Comparison of ENCODE assay signal across 8 mouse cellular contexts in the genomic region with DNA sequence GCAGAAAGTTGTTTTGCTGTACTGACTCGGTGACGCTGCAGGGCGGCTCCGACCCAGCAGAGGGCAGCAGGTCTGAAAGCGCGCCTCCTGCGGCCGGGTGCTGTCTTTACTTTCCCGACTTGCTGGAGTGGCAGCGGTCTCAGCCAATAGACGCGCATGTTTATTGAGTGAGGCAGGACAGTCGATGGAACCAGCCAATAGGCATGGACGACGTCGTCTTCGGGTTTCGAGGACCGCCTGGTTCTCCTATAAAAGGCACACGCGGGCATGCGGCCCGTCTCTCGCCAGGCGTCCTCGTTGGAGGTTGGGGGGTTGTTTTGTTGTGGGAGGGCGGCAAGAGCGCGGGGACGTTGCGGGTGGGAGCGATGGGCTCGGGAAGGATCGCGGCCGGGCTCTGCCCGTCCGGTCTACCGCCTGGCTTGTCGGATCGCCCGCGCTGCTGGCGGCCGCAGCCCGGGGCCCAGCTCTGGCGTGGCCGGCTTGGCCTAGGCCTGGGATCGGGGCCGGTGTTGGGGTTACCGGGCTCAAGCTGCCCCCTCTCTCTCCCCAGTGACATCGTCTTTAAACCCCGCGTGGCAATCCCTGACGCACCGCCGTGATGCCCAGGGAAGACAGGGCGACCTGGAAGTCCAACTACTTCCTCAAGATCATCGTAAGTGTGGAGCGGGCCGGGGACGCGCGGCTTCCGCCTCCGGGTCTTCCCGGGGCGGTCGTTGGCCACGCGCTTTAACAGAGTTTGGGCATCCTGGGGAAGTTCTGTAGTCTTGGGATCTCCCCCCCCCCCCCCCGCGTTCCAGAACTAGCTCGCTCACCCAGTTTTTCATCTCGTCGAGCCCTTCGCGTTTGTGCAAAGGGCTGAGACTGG. TPM values are rescaled to one million over a fixed set of nuclear protein-coding genes. Genes with fewer than 3 reads are reported as not detected.
A peak's percentile ranks its signal among the peaks of the same experiment; 100 is the strongest.
DNase-seq lines count a peak whose midpoint lies in the region; ATAC-seq lines count a peak whose summit lies in the region.

A gene (plus strand): TSS at position 231 of the 865 bp plus-strand sequence.

- peaks cover 29% of the 10 kb centered on the region for H3K36me3 ChIP-seq in lung, embryonic 16.5 days (ENCODE audit: control insufficient read depth, insufficient read depth, low read length)

- H3K4me3 ChIP-seq in lung, embryonic 16.5 days (ENCODE audit: low read length) = peak within 1 kb of the TSS; percentile 88

- DNase-seq in MEL-GATA-1-ER (ENCODE audit: extremely low read depth, low read depth) = peak; percentile 95
- DNase-seq in cerebellum, adult 8-10 months = peak; percentile 100
- DNase-seq in forelimb bud, embryonic 11.5 days (ENCODE audit: low read depth, low spot score) = peak; percentile 99
- DNase-seq in layer of hippocampus, adult 9-10 months (ENCODE audit: low spot score) = peak; percentile 100
- DNase-seq in ovary, postnatal 10 days (ENCODE audit: low spot score) = peak; percentile 100
- peak; percentile 99 for DNase-seq in thymus, postnatal 10 days (ENCODE audit: low spot score in 2 of 2)

- H3K9ac ChIP-seq in lung, embryonic 16.5 days (ENCODE audit: low read length) = peak within 1 kb of the TSS; percentile 98

- H3K27ac ChIP-seq in lung, embryonic 16.5 days (ENCODE audit: low read length) = peak within 1 kb of the TSS; percentile 82

- peak; percentile 98 to 99 for ATAC-seq in hematopoietic stem cell, adult 5-6 weeks (replicated peaks in 1 of 2; ENCODE audit: insufficient read depth in 1 of 2, low FRiP score in 2 of 2, low TSS enrichment in 1 of 2, low read depth in 1 of 2, poor library complexity in 2 of 2, severe bottlenecking in 2 of 2)
- ATAC-seq in lung, embryonic 16.5 days (ENCODE audit: low read depth) = peak; percentile 99

- H3K27me3 ChIP-seq in lung, embryonic 16.5 days (ENCODE audit: control insufficient read depth, insufficient read depth, low read depth, low read length) = no peaks in the 10 kb centered on the region

- WGBS in lung, embryonic 16.5 days = under 1% methylated on average over 76 of the region's 78 CpGs

- H3K4me2 ChIP-seq in lung, embryonic 16.5 days (ENCODE audit: low read depth, low read length) = peak within 1 kb of the TSS; percentile 92

- H3K4me1 ChIP-seq in lung, embryonic 16.5 days (replicated peaks; ENCODE audit: control insufficient read depth, insufficient read depth, low read length) = peaks cover 12% of the 10 kb centered on the region

- H3K9me3 ChIP-seq in lung, embryonic 16.5 days (ENCODE audit: control insufficient read depth, low read length) = no peaks in the 10 kb centered on the region

RNA-seq across cellular contexts. Expression of the gene that starts here (rescaled TPM):
- 1,280 and 1,726 TPM in 2 replicates for total RNA-seq in hematopoietic stem cell, adult 5-6 weeks (2017)
- polyA plus RNA-seq in lung, embryonic 16.5 days (2015; fragmentation: Nextera tagmentation; extraction: Ambion mirVana) = 1,507 and 1,565 TPM in 2 replicates

Comparison
In these comparisons a context has a peak if more than half of its experiments do, and no peak if none do; other contexts are left out.
1. Peak in every context shown above with its lines: DNase-seq, ATAC-seq, H3K4me3 ChIP-seq and H3K27ac ChIP-seq.